Mouse (Mus musculus) kidney, adult 2 months (tissue): ENCODE measurements around the gene Bcr.

ENCODE experiments used
- CTCF ChIP-seq: fragments of 200-500 bp; conservative IDR thresholded peaks from 2 replicates; pipeline ENCODE4 v1.5.1; 2011; ENCODE audit warnings: low read depth, mild to moderate bottlenecking, control low read depth, low read length, moderate library complexity, mixed read lengths; ENCODE audit not compliant: insufficient read depth, insufficient read length
- POLR2A ChIP-seq: fragments of 200-500 bp; IDR thresholded peaks from one replicate; pipeline ENCODE4 v1.6.1; 2011; ENCODE audit warnings: low read depth, low read length, control low read depth

DNA sequence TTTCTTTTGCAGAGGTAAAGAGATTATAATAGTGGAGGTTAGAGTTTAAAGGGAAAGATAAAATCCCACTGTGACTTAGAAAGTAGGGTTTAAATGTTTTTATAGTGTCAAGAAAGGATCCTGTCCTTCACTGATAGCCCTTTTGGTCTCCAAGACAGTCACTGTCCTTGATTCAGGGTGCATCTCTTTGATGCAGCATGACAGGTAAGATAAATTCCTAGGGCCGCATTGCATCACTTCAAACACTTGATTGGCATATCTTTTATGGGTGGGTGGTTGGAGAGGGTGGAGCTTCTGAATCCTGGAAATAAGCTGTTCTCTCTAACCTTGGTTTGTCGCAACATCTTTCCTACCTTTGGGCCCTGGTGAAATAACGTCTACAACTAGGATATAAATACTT is 167.0 kb downstream of the Bcr start:
- TF ChIP-seq CTCF (no peak), POLR2A (no peak)
